ENCODE assay signal across 8 mouse cellular contexts in the genomic region with DNA sequence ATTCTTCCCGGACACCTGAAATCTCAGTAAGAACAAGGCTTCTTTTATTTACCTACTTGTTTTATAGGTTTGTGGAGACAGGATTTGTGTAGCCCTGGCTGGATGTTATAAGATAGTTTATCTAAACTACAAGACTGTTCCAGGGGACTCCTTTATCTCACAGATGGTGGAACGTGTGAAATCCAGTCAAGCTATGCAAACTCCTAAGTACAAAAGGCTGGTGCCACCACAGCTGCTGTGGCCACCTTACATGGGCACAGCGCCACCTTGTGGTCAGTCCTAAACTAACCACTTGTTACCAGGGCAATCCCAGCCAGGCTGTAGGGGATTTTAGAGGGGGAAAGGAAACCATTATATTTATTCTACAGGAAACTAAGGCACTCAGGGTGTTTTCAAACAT. TPM values are rescaled to one million over a fixed set of nuclear protein-coding genes. Genes with fewer than 3 reads are reported as not detected.
DNase-seq lines count a peak whose midpoint lies in the region; ATAC-seq lines count a peak whose summit lies in the region.

No protein-coding gene starts in this region.

- peaks cover 9% of the 10 kb centered on the region for H3K4me1 ChIP-seq in heart, embryonic 10.5 days
- H3K4me1 ChIP-seq in forebrain, embryonic 15.5 days, result peaks cover 9% of the 10 kb centered on the region
- peaks cover 9% of the 10 kb centered on the region for H3K4me1 ChIP-seq in hindbrain, embryonic 15.5 days (replicated peaks)

- intact Hi-C loops in left cerebral cortex, postnatal 4 days (cut with DNase I), result loop anchor here (5.0 kb wide), 2 partner anchors 201 to 281 kb away; no protein-coding TSS in a partner anchor

- H3K27ac ChIP-seq in heart, embryonic 10.5 days, result no peak overlapping the region
- H3K27ac ChIP-seq in forebrain, embryonic 15.5 days (replicated peaks), result peak overlapping the region; percentile 52; the same call in 1 of the 2 replicates
- no peak overlapping the region for H3K27ac ChIP-seq in hindbrain, embryonic 15.5 days (replicated peaks)

- 28% methylated on average over 3 of the region's 3 CpGs for WGBS in heart, embryonic 10.5 days
- 27% methylated on average over 3 of the region's 3 CpGs for WGBS in forebrain, embryonic 15.5 days
- WGBS in hindbrain, embryonic 15.5 days, result 32% methylated on average over 3 of the region's 3 CpGs

- H3K9ac ChIP-seq in forebrain, embryonic 15.5 days (replicated peaks), result no peak overlapping the region
- no peak overlapping the region for H3K9ac ChIP-seq in hindbrain, embryonic 15.5 days

- DNase-seq in heart, adult 11 months, result peak; percentile 96
- DNase-seq in heart, embryonic 10.5 days (ENCODE audit: low spot score), result no peak
- DNase-seq in c-Kit-positive CD71-positive TER-119-negative erythroid progenitor cells, embryonic 14.5 days (ENCODE audit: low read depth), result peak; percentile 78
- peak; percentile 86 for DNase-seq in left cerebral cortex, postnatal 4 days
- peak; percentile 73 to 91 for DNase-seq in spleen, postnatal 10 days (ENCODE audit: low spot score in 2 of 2)

- no peaks in the 10 kb centered on the region for H3K27me3 ChIP-seq in heart, embryonic 10.5 days (ENCODE audit: insufficient read depth, poor library complexity, severe bottlenecking)
- H3K27me3 ChIP-seq in forebrain, embryonic 15.5 days, result no peaks in the 10 kb centered on the region
- H3K27me3 ChIP-seq in hindbrain, embryonic 15.5 days, result no peaks in the 10 kb centered on the region

- H3K9me3 ChIP-seq in heart, embryonic 10.5 days, result no peaks in the 10 kb centered on the region
- no peaks in the 10 kb centered on the region for H3K9me3 ChIP-seq in forebrain, embryonic 15.5 days
- H3K9me3 ChIP-seq in hindbrain, embryonic 15.5 days, result no peaks in the 10 kb centered on the region

- no peak overlapping the region for H3K4me2 ChIP-seq in forebrain, embryonic 15.5 days (replicated peaks)
- H3K4me2 ChIP-seq in hindbrain, embryonic 15.5 days, result no peak overlapping the region

- peaks cover 69% of the 10 kb centered on the region for H3K36me3 ChIP-seq in heart, embryonic 10.5 days
- H3K36me3 ChIP-seq in forebrain, embryonic 15.5 days, result peaks cover 50% of the 10 kb centered on the region
- peaks cover 42% of the 10 kb centered on the region for H3K36me3 ChIP-seq in hindbrain, embryonic 15.5 days

- ATAC-seq in forebrain, embryonic 15.5 days (replicated peaks), result no peak
- ATAC-seq in hindbrain, embryonic 15.5 days (ENCODE audit: low FRiP score, low read depth), result peak; percentile 55
- ATAC-seq in monocyte, adult 5-6 weeks (replicated peaks; ENCODE audit: insufficient number of reproducible peaks, low FRiP score, low TSS enrichment, poor library complexity, severe bottlenecking), result peak; percentile 67; the same call in 1 of the 2 replicates

- H3K4me3 ChIP-seq in heart, embryonic 10.5 days, result no peak overlapping the region
- no peak overlapping the region for H3K4me3 ChIP-seq in forebrain, embryonic 15.5 days
- H3K4me3 ChIP-seq in hindbrain, embryonic 15.5 days, result no peak overlapping the region

RNA-seq across cellular contexts. Expression of gene Tmem258, which starts 5.1 kb away (rescaled TPM):
- polyA plus RNA-seq in heart, embryonic 10.5 days (2016; fragmentation: Nextera tagmentation; extraction: Ambion mirVana), result 384 and 400 TPM in 2 replicates
- 397 and 403 TPM in 2 replicates for polyA plus RNA-seq in forebrain, embryonic 15.5 days (2015; fragmentation: Nextera tagmentation; extraction: Ambion mirVana)
- 330 and 360 TPM in 2 replicates for polyA plus RNA-seq in hindbrain, embryonic 15.5 days (2015; fragmentation: Nextera tagmentation; extraction: Ambion mirVana)
- 100 to 1,000 TPM; 105 to 114 TPM for total RNA-seq in left cerebral cortex, postnatal 4 days (2021)
- 129 to 133 TPM (median 132 TPM) in 3 replicates for total RNA-seq in monocyte, adult 5-6 weeks (2017)

RNA-seq across cellular contexts. Expression of gene Fen1, which starts 5.2 kb away (rescaled TPM):
- polyA plus RNA-seq in heart, embryonic 10.5 days (2016; fragmentation: Nextera tagmentation; extraction: Ambion mirVana), result 96.5 and 128 TPM in 2 replicates
- 54.7 and 58.4 TPM in 2 replicates for polyA plus RNA-seq in forebrain, embryonic 15.5 days (2015; fragmentation: Nextera tagmentation; extraction: Ambion mirVana)
- 28.0 and 28.2 TPM in 2 replicates for polyA plus RNA-seq in hindbrain, embryonic 15.5 days (2015; fragmentation: Nextera tagmentation; extraction: Ambion mirVana)
- 10 to 100 TPM; 11.7 to 11.9 TPM for total RNA-seq in left cerebral cortex, postnatal 4 days (2021)
- total RNA-seq in monocyte, adult 5-6 weeks (2017), result 31.8 to 42.7 TPM (median 41.9 TPM) in 3 replicates

RNA-seq across cellular contexts. Expression of gene Fads1, which starts 16.0 kb away (rescaled TPM):
- 76.6 and 89.6 TPM in 2 replicates for polyA plus RNA-seq in heart, embryonic 10.5 days (2016; fragmentation: Nextera tagmentation; extraction: Ambion mirVana)
- 158 and 166 TPM in 2 replicates for polyA plus RNA-seq in forebrain, embryonic 15.5 days (2015; fragmentation: Nextera tagmentation; extraction: Ambion mirVana)
- polyA plus RNA-seq in hindbrain, embryonic 15.5 days (2015; fragmentation: Nextera tagmentation; extraction: Ambion mirVana), result 155 and 160 TPM in 2 replicates
- 100 to 1,000 TPM; 149 to 158 TPM for total RNA-seq in left cerebral cortex, postnatal 4 days (2021)
- 2.2 to 5.1 TPM (median 2.3 TPM) in 3 replicates for total RNA-seq in monocyte, adult 5-6 weeks (2017)

RNA-seq across cellular contexts. Expression of gene Myrf, which starts 41.8 kb away (rescaled TPM):
- polyA plus RNA-seq in heart, embryonic 10.5 days (2016; fragmentation: Nextera tagmentation; extraction: Ambion mirVana), result 17.4 and 30.6 TPM in 2 replicates
- polyA plus RNA-seq in forebrain, embryonic 15.5 days (2015; fragmentation: Nextera tagmentation; extraction: Ambion mirVana), result 0.18 and 0.26 TPM in 2 replicates
- 0.76 and 0.92 TPM in 2 replicates for polyA plus RNA-seq in hindbrain, embryonic 15.5 days (2015; fragmentation: Nextera tagmentation; extraction: Ambion mirVana)
- total RNA-seq in left cerebral cortex, postnatal 4 days (2021), result 1 to 10 TPM; 1.6 to 1.8 TPM
- total RNA-seq in monocyte, adult 5-6 weeks (2017), result 0.10 to 2.3 TPM in 2 of 3 replicates, not detected in the other
